Mouse (Mus musculus) liver, adult 2 months (tissue): ENCODE results near the gene Bcar3. TPM values are rescaled to one million over a fixed set of nuclear protein-coding genes. Genes with fewer than 3 reads are reported as not detected.
A peak's percentile ranks its signal among the peaks of the same experiment; 100 is the strongest.

Source experiments
- DNase-seq: peaks from one replicate; pipeline ENCODE4 v3.0.0-alpha.2; 2011; ENCODE audit warnings: low read depth, low spot score; ENCODE audit errors: extremely low read depth
- H3K27ac ChIP-seq: fragments of 200-500 bp; replicated peaks from 2 replicates; pipeline ENCODE4 v1.5.1; 2012; ENCODE audit warnings: low read depth, mild to moderate bottlenecking, control low read depth, inconsistent platforms, low read length; ENCODE audit not compliant: insufficient read depth
- H3K27me3 ChIP-seq: fragments of 200-500 bp; 2 replicates; pipeline ENCODE4 v1.6.1; 2012; ENCODE audit warnings: mild to moderate bottlenecking, moderate library complexity, low read length, inconsistent platforms; ENCODE audit not compliant: control insufficient read depth, insufficient read depth
- H3K36me3 ChIP-seq: fragments of 200-500 bp; 2 replicates; pipeline ENCODE4 v1.6.1; 2012; ENCODE audit warnings: low read length, inconsistent platforms; ENCODE audit not compliant: control insufficient read depth, insufficient read depth
- H3K4me1 ChIP-seq: fragments of 200-500 bp; 2 replicates; pipeline ENCODE4 v1.6.1; 2011; ENCODE audit warnings: low read length; ENCODE audit not compliant: control insufficient read depth, insufficient read depth
- H3K4me3 ChIP-seq: fragments of 200-500 bp; 2 replicates; pipeline ENCODE4 v1.5.1; 2011; ENCODE audit warnings: low read depth, mild to moderate bottlenecking, control low read depth, low read length, moderate library complexity; ENCODE audit not compliant: insufficient read depth
- H3K79me2 ChIP-seq: fragments of 200-500 bp; 2 replicates; pipeline ENCODE4 v1.6.1; 2012; ENCODE audit warnings: inconsistent platforms, mild to moderate bottlenecking, low read length, moderate library complexity; ENCODE audit not compliant: control insufficient read depth, insufficient read depth
- H3K9ac ChIP-seq: fragments of 200-500 bp; 2 replicates; pipeline ENCODE4 v1.6.1; 2012; ENCODE audit warnings: low read depth, mild to moderate bottlenecking, control low read depth, inconsistent platforms, low read length
- CTCF ChIP-seq: fragments of 200-500 bp; IDR thresholded peaks from 2 replicates; pipeline ENCODE4 v1.5.1; 2011; ENCODE audit warnings: low read depth, low read length, control low read depth
- POLR2A ChIP-seq: fragments of 200-500 bp; IDR thresholded peaks from 2 replicates; pipeline ENCODE4 v1.6.1; 2011; ENCODE audit warnings: low read length, control low read depth; ENCODE audit not compliant: insufficient read depth; ENCODE audit errors: extremely low read depth
- WGBS: fragments of 180-500 bp; shearing (Covaris S2); methylation state at CpG from one replicate; pipeline ENCODE4 v1.1.7; 2018; 5-methylcytosine and 5-hydroxymethylcytosine counted together
- polyA plus RNA-seq: library from polyadenylated mRNA; depleted of rRNA; stranded (reverse); fragments of >200 nt; gene quantifications from 2 replicates; pipeline ENCODE4 v1.2.3, GENCODE M21; 2012
- total RNA-seq: library from RNA; depleted of rRNA; stranded (reverse); fragments of >200 nt; gene quantifications from 2 replicates; pipeline ENCODE4 v1.2.3, GENCODE M21; 2014

Gene Bcar3
- total and polyA plus RNA-seq, 2 experiments: 44.4 to 45.5 TPM

DNA sequence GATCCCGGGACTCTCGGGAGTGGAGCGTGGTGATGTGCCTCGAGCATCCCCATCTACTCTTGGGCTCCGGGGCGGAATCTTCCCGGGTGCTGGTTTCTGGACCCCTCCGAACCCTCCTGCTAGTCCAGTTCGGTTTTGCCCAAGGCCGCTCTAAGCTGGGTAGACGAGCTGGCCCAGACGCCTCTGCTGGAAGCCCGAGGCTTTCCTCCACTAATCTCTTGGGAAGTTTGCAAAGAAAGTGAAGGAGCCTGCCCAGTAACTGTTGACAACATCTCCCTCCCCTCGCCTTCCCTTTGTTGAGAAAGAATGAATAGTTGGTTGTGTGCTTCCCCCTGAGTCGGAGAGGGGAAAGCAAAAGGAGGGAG, 126.5 kb downstream of the Bcar3 start:
- Histone ChIP-seq H3K9ac (peak overlapping the region; percentile 98), H3K79me2 (peaks cover 14% of the 10 kb centered on the region; the same call in 1 of the 2 replicates), H3K27ac (peak overlapping the region; percentile 95), H3K4me3 (peak overlapping the region; percentile 97), H3K4me1 (peaks cover 27% of the 10 kb centered on the region), H3K27me3 (no peaks in the 10 kb centered on the region), H3K36me3 (no peaks in the 10 kb centered on the region)
- peak; percentile 17 for DNase-seq
- under 1% methylated on average over 15 of the region's 15 CpGs for WGBS
- TF ChIP-seq POLR2A: no peak
- no peak for TF ChIP-seq CTCF

DNA sequence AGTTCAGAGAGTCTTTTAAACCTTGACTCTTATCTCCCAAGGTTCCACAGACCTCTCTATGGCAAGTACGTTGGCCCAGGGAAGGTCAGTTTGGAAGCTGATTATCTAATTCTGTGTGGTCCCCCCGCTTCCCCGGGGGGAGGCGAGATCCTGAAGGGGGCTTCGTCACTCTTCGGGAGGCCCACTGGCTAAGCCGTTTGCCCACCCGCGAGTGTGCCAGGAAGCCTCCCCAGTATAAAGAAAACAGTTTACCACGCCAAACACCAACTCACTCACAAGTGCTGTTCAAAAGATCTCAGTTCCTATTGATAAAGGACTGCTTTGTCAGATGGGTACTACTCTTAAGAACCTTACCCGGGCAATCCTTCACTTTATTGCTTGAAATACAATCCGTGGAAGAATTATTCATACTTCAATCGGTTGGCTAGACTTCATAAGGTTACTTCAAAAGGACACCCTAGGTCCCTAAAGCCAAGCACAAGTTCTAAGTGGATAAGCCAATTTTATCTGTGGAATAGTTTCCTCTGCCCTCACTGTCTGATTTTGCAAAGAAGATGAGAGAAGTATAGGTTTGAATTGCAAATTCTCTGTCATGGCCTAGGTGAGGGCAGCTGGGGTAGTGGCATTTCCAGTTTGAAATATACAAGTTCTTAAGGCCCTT, 127.2 kb downstream of the Bcar3 start:
- H3K27me3 ChIP-seq: no peaks in the 10 kb centered on the region
- H3K9ac ChIP-seq: peak overlapping the region; percentile 59
- WGBS: 27% methylated on average over 13 of the region's 13 CpGs

DNA sequence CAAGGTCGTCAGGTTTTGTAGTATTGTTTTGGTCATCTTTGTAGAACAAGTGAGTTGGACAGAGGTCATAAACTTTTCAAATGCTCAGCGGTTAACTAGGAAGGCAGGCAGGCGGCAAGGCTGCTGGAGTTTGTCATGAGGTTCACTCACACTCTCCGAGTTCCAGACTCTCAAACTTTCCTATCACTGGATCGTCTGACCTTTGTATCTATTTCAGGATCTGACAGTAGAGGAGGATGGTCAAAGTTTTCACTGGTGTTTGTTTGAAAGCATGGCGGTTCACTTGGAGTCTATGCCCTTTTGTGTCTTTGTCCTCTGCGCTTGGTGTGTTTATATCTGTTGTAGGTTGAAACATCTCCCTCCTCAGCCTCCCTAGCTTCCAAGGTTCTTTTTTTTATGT, 127.9 kb downstream of the Bcar3 start:
- Histone ChIP-seq H3K4me1 (peaks cover 27% of the 10 kb centered on the region), H3K36me3 (peaks cover 3% of the 10 kb centered on the region; the same call in 1 of the 2 replicates), H3K27me3 (no peaks in the 10 kb centered on the region), H3K9ac (peak overlapping the region; percentile 31; the same call in 1 of the 2 replicates), H3K27ac (peak overlapping the region; percentile 95), H3K79me2 (peaks cover 18% of the 10 kb centered on the region; the same call in 1 of the 2 replicates), H3K4me3 (no peak overlapping the region)
- no peak for TF ChIP-seq CTCF
- no peak for TF ChIP-seq POLR2A
- 23% methylated on average over 7 of the region's 7 CpGs for WGBS
- DNase-seq: peak; percentile 96

More for the DNA sequence above, 127.2 kb downstream of the Bcar3 start:
- DNase-seq: no peak
- TF ChIP-seq POLR2A (no peak), CTCF (no peak)
- Histone ChIP-seq H3K36me3 (no peaks in the 10 kb centered on the region), H3K4me3 (peak overlapping the region; percentile 52; the same call in 1 of the 2 replicates), H3K79me2 (peaks cover 18% of the 10 kb centered on the region; the same call in 1 of the 2 replicates), H3K27ac (peak overlapping the region; percentile 95), H3K4me1 (peaks cover 27% of the 10 kb centered on the region)

DNA sequence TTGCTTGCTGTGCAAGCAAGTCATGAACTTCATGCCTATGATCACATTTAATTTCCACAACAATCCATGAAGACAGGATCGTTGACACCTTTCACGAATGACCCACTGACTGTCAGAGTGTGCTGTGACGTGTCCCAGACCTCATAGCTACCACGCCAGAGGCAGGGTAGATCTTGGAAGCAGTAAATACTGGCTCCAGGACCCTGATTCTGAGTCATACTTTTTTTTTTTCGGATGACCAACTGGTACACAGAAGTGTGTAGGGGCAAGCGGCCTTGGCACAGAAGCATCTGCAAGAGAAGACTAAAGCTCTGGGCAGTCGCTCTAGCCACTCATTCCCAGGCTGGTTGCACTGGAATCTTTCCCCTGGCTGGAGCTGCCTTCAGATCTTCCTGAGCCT, 128.3 kb downstream of the Bcar3 start:
- peaks cover 27% of the 10 kb centered on the region for H3K4me1 ChIP-seq
- H3K9ac ChIP-seq: no peak overlapping the region
- peaks cover 18% of the 10 kb centered on the region; the same call in 1 of the 2 replicates for H3K79me2 ChIP-seq
- H3K27me3 ChIP-seq: no peaks in the 10 kb centered on the region
- WGBS: 51% methylated on average over 7 of the region's 7 CpGs
- H3K27ac ChIP-seq: peak overlapping the region; percentile 72
- TF ChIP-seq POLR2A (no peak), CTCF (no peak)
- no peak overlapping the region for H3K4me3 ChIP-seq
- peaks cover 4% of the 10 kb centered on the region; the same call in 1 of the 2 replicates for H3K36me3 ChIP-seq
- DNase-seq: no peak

DNA sequence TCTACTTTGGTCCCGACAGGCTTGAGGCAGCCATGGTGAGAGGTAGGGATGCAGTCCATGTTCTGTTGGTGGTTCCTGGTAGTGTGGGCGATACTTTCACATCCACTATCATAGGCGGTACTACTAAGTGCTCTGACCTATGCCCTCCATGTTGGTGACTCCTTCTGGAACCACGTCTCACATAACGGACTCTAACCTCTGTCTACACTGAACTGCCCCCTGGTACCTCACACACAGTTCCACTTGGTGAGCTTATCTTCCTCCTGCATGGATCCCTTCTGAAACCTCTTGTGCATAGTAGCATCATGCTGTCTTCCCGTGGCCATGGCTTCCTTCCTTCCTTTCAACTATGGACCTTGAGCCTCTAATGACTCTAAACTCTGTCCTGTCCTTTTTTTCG, 129.7 kb downstream of the Bcar3 start:
- WGBS: 36% methylated on average over 7 of the region's 7 CpGs
- no peak overlapping the region for H3K4me3 ChIP-seq

DNA sequence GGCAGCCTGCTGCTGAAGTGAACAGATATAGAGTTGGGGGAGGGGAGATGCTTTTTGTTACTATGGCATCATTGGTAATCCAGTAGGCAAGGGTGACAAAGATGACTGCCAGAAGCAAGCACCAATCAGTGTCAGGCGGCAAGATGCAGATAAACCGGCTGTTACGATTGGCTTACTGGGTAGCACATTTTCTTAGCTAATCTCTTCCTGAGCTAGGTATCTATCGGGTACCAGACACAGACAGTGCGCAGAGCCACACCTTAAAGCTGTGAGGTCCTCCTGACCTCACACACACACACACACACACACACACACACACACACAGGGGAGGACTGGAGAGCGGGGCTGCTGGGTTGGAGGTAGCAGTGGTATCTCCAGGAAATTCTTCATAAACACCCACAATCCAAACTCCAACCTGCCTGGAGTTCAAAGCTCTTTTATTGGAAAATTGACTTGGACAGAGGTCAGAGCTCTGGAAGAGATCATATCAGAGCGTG, 134.4 kb downstream of the Bcar3 start:
- DNase-seq: peak; percentile 95
- H3K27ac ChIP-seq: peak overlapping the region; percentile 47
- peaks cover 4% of the 10 kb centered on the region; the same call in 1 of the 2 replicates for H3K36me3 ChIP-seq
- no peak overlapping the region for H3K4me3 ChIP-seq
- peaks cover 22% of the 10 kb centered on the region for H3K4me1 ChIP-seq
- H3K79me2 ChIP-seq: peaks cover 18% of the 10 kb centered on the region; the same call in 1 of the 2 replicates
- TF ChIP-seq CTCF (no peak), POLR2A (no peak)
- H3K27me3 ChIP-seq: no peaks in the 10 kb centered on the region
- 23% methylated on average over 7 of the region's 7 CpGs for WGBS
- H3K9ac ChIP-seq: no peak overlapping the region

More for the DNA sequence above, 129.7 kb downstream of the Bcar3 start:
- DNase-seq: peak; percentile 59
- no peak for TF ChIP-seq CTCF
- no peak for TF ChIP-seq POLR2A
- Histone ChIP-seq H3K79me2 (peaks cover 18% of the 10 kb centered on the region; the same call in 1 of the 2 replicates), H3K27me3 (no peaks in the 10 kb centered on the region), H3K27ac (no peak overlapping the region), H3K36me3 (peaks cover 4% of the 10 kb centered on the region; the same call in 1 of the 2 replicates), H3K4me1 (peaks cover 28% of the 10 kb centered on the region), H3K9ac (no peak overlapping the region)
